14 mouse cellular contexts compared by ENCODE assay signal in the genomic region with DNA sequence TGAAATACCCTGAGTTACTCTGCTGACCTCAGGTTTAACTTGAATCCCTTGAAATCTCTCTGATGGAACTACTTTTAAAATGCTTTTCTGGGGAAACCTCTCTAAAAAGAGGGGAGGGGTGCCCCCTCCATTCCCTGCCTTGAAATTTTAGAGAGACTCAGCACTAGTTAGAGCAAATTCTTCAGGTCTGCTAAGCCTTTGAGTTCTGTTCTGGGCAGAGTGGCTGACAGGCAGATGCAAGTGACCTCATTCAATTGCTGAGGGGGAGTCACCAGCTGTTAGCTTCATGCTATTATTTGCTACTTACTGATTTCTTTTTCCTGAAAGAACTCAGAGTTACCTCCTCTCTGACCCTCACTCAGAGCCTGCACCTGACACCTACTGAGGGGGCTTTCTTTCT.
"Had no signal": no experiment of that assay in that cellular context is flagged by ENCODE, and none has a peak within 500 bp of the region (broad histone marks: within the 10 kb centered on the region; RNA-seq: fewer than 3 reads in every experiment).

No protein-coding gene starts in this region.

- H3K4me2 ChIP-seq: liver, embryonic 13.5 days; midbrain, embryonic 12.5 days; neural tube, embryonic 13.5 days had no signal

- H3K9me3 ChIP-seq: liver, embryonic 13.5 days; midbrain, embryonic 12.5 days; neural tube, embryonic 13.5 days had no signal

- H3K4me1 ChIP-seq: liver, embryonic 13.5 days; midbrain, embryonic 12.5 days; neural tube, embryonic 13.5 days had no signal

- H3K4me3 ChIP-seq: liver, embryonic 13.5 days; midbrain, embryonic 12.5 days; neural tube, embryonic 13.5 days had no signal

- H3K27me3 ChIP-seq: liver, embryonic 13.5 days; midbrain, embryonic 12.5 days; neural tube, embryonic 13.5 days had no signal

- H3K9ac ChIP-seq: liver, embryonic 13.5 days; midbrain, embryonic 12.5 days; neural tube, embryonic 13.5 days had no signal

- DNase-seq: kidney, adult 18-20 months; kidney, adult 9 months; kidney, postnatal 14 days; liver, embryonic 13.5 days; lung, adult 2 months; lung, postnatal 14 days; lung, postnatal 4 days; right cerebral cortex, postnatal 25 days; thymus, adult 2 months; thymus, postnatal 14 days; thymus, postnatal 4 days had no signal

- H3K36me3 ChIP-seq: liver, embryonic 13.5 days; midbrain, embryonic 12.5 days; neural tube, embryonic 13.5 days had no signal

- H3K27ac ChIP-seq: liver, embryonic 13.5 days; midbrain, embryonic 12.5 days; neural tube, embryonic 13.5 days had no signal

- ATAC-seq: intestine, embryonic 16.5 days had no signal
